Mouse (Mus musculus): Measurements from ENCODE around the gene Trim44. TPM values are rescaled to one million over a fixed set of nuclear protein-coding genes. Genes with fewer than 3 reads are reported as not detected.
A peak's percentile ranks its signal among the peaks of the same experiment; 100 is the strongest.

The Trim44 gene
- polyA plus RNA-seq, 1 experiment from 2014 or later, result 4.9 TPM

DNA sequence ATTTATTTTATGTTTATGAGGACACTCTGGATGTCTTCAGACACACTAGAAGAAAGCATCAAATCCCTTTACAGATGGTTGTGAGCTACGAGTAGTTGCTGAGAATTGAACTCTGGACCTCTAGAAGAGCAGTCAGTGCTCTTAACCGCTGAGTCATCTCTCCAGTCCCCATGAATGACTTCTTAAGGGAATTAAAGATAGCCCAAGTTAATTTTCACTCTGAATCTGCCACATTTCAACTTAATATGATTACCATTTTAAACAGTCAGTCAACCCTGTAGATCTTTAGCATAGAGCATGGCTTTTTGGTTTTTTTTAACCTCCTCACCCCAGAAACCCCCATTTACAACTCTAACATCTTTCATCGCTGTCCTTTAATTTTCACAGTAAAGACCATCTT lies 2.1 kb upstream of the Trim44 start:
- Histone ChIP-seq H3K36me3 (replicated peaks; ENCODE audit: insufficient read depth, low read length) (no peaks in the 10 kb centered on the region), H3K27me3 (ENCODE audit: insufficient read depth, low read length) (no peaks in the 10 kb centered on the region), H3K9me3 (ENCODE audit: low read length) (no peaks in the 10 kb centered on the region), H3K27ac (ENCODE audit: low read depth) (no peak overlapping the region), H3K4me2 (ENCODE audit: low read depth, low read length) (no peak overlapping the region), H3K9ac (replicated peaks) (no peak overlapping the region), H3K4me1 (ENCODE audit: insufficient read depth) (no peaks in the 10 kb centered on the region), H3K4me3 (ENCODE audit: low read depth, low read length) (no peak overlapping the region)
- DNase-seq, result no peak
- no peak for ATAC-seq
- WGBS (ENCODE audit: insufficient replicate concordance), result 78% methylated on average over 3 of the region's 3 CpGs
- TF ChIP-seq CTCF (IDR thresholded peaks at IDR 0.05; ENCODE audit: low read depth) (no peak), EP300 (IDR thresholded peaks at IDR 0.05; ENCODE audit: low read depth) (no peak)

GRCm38 (mm10) chr2:102406324-102407304 lies 1.0 kb downstream of the Trim44 start:
- WGBS (ENCODE audit: insufficient replicate concordance), result 74% methylated on average over 4 of the region's 4 CpGs
- Histone ChIP-seq H3K4me2 (ENCODE audit: low read depth, low read length) (no peak overlapping the region; the same call in 1 of the 2 replicates), H3K27ac (ENCODE audit: low read depth) (no peak overlapping the region), H3K9me3 (ENCODE audit: low read length) (no peaks in the 10 kb centered on the region), H3K9ac (replicated peaks) (no peak overlapping the region), H3K4me3 (ENCODE audit: low read depth, low read length) (no peak overlapping the region), H3K27me3 (ENCODE audit: insufficient read depth, low read length) (no peaks in the 10 kb centered on the region), H3K36me3 (replicated peaks; ENCODE audit: insufficient read depth, low read length) (no peaks in the 10 kb centered on the region), H3K4me1 (ENCODE audit: insufficient read depth) (no peaks in the 10 kb centered on the region; the same call in 1 of the 2 replicates)
- ATAC-seq (no peak), DNase-seq (no peak)
- no peak for TF ChIP-seq EP300 (IDR thresholded peaks at IDR 0.05; ENCODE audit: low read depth)
- no peak for TF ChIP-seq CTCF (IDR thresholded peaks at IDR 0.05; ENCODE audit: low read depth)

DNA sequence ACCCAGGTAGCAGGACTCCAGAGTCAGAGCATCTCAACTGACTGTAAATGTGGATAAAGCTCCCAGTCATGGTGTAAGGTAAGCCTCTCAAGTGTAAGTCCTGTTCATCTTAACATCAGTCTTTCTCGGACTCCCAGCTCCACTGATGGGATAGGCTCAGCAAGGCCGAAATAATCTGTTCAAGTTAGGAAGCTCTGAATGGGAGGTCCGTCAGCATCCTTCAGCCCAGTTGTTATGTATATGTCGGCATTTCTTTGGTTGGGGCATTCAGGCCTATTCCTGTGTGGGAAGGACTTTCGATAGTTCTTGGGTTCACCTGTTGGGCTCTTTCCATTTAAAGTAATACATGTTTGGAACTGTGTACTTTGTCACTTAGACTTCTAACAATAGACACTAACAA lies 3.6 kb downstream of the Trim44 start:
- Histone ChIP-seq H3K4me3 (ENCODE audit: low read depth, low read length) (no peak overlapping the region), H3K27ac (ENCODE audit: low read depth) (no peak overlapping the region), H3K27me3 (ENCODE audit: insufficient read depth, low read length) (no peaks in the 10 kb centered on the region), H3K36me3 (replicated peaks; ENCODE audit: insufficient read depth, low read length) (no peaks in the 10 kb centered on the region), H3K9ac (replicated peaks) (no peak overlapping the region), H3K9me3 (ENCODE audit: low read length) (no peaks in the 10 kb centered on the region), H3K4me1 (ENCODE audit: insufficient read depth) (peaks cover 23% of the 10 kb centered on the region), H3K4me2 (ENCODE audit: low read depth, low read length) (no peak overlapping the region)
- TF ChIP-seq EP300 (IDR thresholded peaks at IDR 0.05; ENCODE audit: low read depth), result no peak
- TF ChIP-seq CTCF (IDR thresholded peaks at IDR 0.05; ENCODE audit: low read depth), result no peak
- no peak for DNase-seq
- WGBS (ENCODE audit: insufficient replicate concordance), result 77% methylated on average over 5 of the region's 5 CpGs
- no peak for ATAC-seq

- Histone ChIP-seq H3K9me3 (ENCODE audit: low read length) (no peaks in the 10 kb centered on the region), H3K4me3 (ENCODE audit: low read depth, low read length) (no peak overlapping the region), H3K9ac (replicated peaks) (no peak overlapping the region), H3K27me3 (ENCODE audit: insufficient read depth, low read length) (no peaks in the 10 kb centered on the region), H3K4me2 (ENCODE audit: low read depth, low read length) (no peak overlapping the region), H3K4me1 (ENCODE audit: insufficient read depth) (peaks cover 23% of the 10 kb centered on the region), H3K27ac (ENCODE audit: low read depth) (no peak overlapping the region), H3K36me3 (replicated peaks; ENCODE audit: insufficient read depth, low read length) (no peaks in the 10 kb centered on the region)
- WGBS (ENCODE audit: insufficient replicate concordance), result 68% methylated on average over 4 of the region's 4 CpGs
- TF ChIP-seq EP300 (IDR thresholded peaks at IDR 0.05; ENCODE audit: low read depth) (no peak), CTCF (IDR thresholded peaks at IDR 0.05; ENCODE audit: low read depth) (no peak)
- ATAC-seq (no peak), DNase-seq (no peak)
These were observed 4.3 kb downstream of the Trim44 start for GRCm38 (mm10) chr2:102403306-102403705.

DNA sequence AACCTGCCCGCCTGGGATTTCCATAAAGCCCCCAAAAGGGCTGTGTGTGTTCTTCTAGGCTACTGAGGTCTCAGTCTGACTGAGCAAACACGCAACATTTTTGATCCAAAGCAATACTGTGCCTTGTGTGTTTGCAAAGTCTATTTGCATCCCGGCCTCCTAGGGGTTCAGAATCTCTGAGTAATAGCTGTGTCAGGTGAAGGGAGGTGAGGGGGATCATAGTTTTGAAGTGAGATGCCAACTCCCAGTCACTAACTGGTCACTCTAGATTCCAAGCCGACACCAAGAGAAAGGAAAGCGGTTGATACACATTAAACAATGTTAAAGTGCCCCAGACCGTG lies 6.3 kb downstream of the Trim44 start:
- H3K9me3 ChIP-seq (ENCODE audit: low read length), result no peaks in the 10 kb centered on the region
- peak overlapping the region; percentile 95 for H3K27ac ChIP-seq (ENCODE audit: low read depth)
- H3K4me1 ChIP-seq (ENCODE audit: insufficient read depth), result peaks cover 26% of the 10 kb centered on the region
- H3K9ac ChIP-seq (replicated peaks), result peak overlapping the region; percentile 76
- H3K4me3 ChIP-seq (ENCODE audit: low read depth, low read length), result peak overlapping the region; percentile 59
- 20% methylated on average over 6 of the region's 6 CpGs for WGBS (ENCODE audit: insufficient replicate concordance)
- peak overlapping the region; percentile 83 for H3K4me2 ChIP-seq (ENCODE audit: low read depth, low read length)
- DNase-seq, result no peak
- H3K27me3 ChIP-seq (ENCODE audit: insufficient read depth, low read length), result no peaks in the 10 kb centered on the region
- ATAC-seq, result peak; percentile 20
- no peaks in the 10 kb centered on the region for H3K36me3 ChIP-seq (replicated peaks; ENCODE audit: insufficient read depth, low read length)
- TF ChIP-seq EP300 (IDR thresholded peaks at IDR 0.05; ENCODE audit: low read depth), result no peak

GRCm38 (mm10) chr2:102400605-102401351 lies 6.8 kb downstream of the Trim44 start:
- H3K9ac ChIP-seq (replicated peaks), result peak overlapping the region; percentile 76
- WGBS (ENCODE audit: insufficient replicate concordance), result under 1% methylated on average over 81 of the region's 94 CpGs
- no peaks in the 10 kb centered on the region for H3K9me3 ChIP-seq (ENCODE audit: low read length)
- peak overlapping the region; percentile 59 for H3K4me3 ChIP-seq (ENCODE audit: low read depth, low read length)
- peak; percentile 88 for DNase-seq
- peak; percentile 93 for ATAC-seq
- no peak for TF ChIP-seq EP300 (IDR thresholded peaks at IDR 0.05; ENCODE audit: low read depth)
- TF ChIP-seq CTCF (IDR thresholded peaks at IDR 0.05; ENCODE audit: low read depth), result no peak
- H3K27ac ChIP-seq (ENCODE audit: low read depth), result peak overlapping the region; percentile 95
- H3K4me1 ChIP-seq (ENCODE audit: insufficient read depth), result peaks cover 26% of the 10 kb centered on the region
- H3K36me3 ChIP-seq (replicated peaks; ENCODE audit: insufficient read depth, low read length), result no peaks in the 10 kb centered on the region
- no peaks in the 10 kb centered on the region for H3K27me3 ChIP-seq (ENCODE audit: insufficient read depth, low read length)
- peak overlapping the region; percentile 83 for H3K4me2 ChIP-seq (ENCODE audit: low read depth, low read length)
